Mouse (Mus musculus): ENCODE measurements around the gene Metap1d. TPM values are rescaled to one million over a fixed set of nuclear protein-coding genes. Genes with fewer than 3 reads are reported as not detected.

Gene Metap1d
- polyA plus RNA-seq, 1 experiment = not detected

DNA sequence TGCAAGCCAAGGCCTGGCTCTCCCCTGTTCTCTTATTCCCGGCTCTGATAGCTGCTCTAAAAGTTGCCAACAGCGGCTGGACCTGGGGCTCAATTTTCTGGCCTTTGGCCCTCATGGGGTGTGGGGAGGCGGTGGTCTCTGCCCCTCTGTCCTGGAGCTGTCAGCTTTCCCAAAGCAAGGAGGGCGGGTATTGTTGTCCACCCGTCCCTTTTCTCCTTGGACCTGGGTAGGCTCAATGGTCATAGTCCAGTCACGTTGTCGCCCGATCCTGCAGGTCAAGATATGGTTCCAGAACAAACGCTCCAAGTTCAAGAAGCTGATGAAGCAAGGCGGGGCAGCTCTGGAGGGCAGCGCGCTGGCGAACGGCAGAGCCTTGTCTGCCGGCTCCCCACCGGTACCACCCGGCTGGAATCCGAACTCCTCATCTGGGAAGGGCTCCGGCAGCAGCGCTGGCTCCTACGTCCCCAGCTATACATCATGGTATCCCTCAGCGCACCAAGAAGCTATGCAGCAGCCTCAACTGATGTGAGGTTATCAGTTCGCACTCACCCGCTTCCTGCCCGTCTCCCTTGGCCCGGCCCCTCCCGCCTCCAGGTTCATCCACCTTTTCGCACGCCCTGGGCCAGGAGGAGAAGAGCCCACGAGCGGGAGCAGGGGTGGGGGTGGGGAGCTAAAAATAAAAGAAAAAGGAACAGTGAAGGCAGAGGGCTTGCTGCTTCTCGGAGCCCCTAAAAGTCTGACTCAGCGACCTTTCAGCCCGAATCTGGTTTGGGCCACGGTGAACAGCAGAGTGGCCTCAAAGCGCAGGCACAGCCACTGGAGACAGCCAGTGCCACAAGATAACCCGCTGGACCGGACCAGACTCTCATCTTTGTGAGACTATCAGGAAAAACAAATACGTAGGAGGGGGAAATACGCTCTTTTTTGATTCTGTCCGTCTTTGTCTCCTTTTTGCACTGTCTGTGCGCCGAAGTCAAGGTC lies 79.2 kb downstream of the Metap1d start:
- TF ChIP-seq POLR2A (IDR thresholded peaks at IDR 0.05; ENCODE audit: insufficient read depth, low read depth, low read length) = no peak
- TF ChIP-seq CTCF (IDR thresholded peaks at IDR 0.05; ENCODE audit: insufficient read depth, low read depth, low read length) = no peak
- Histone ChIP-seq H3K4me3 (ENCODE audit: insufficient read depth, low read depth, low read length) (peak overlapping the region; percentile 56), H3K4me1 (ENCODE audit: control insufficient read depth, insufficient read depth, low read length) (peaks cover 5% of the 10 kb centered on the region; the same call in 1 of the 2 replicates), H3K27ac (ENCODE audit: insufficient read depth, low read depth, low read length) (peak overlapping the region; percentile 99)
- WGBS = 2% methylated on average over 43 of the region's 43 CpGs

- peak overlapping the region; percentile 99 for H3K27ac ChIP-seq (ENCODE audit: insufficient read depth, low read depth, low read length)
- 5% methylated on average over 5 of the region's 5 CpGs for WGBS
- peak overlapping the region; percentile 56 for H3K4me3 ChIP-seq (ENCODE audit: insufficient read depth, low read depth, low read length)
- TF ChIP-seq CTCF (IDR thresholded peaks at IDR 0.05; ENCODE audit: insufficient read depth, low read depth, low read length) (no peak), POLR2A (IDR thresholded peaks at IDR 0.05; ENCODE audit: insufficient read depth, low read depth, low read length) (no peak)
- peaks cover 4% of the 10 kb centered on the region; the same call in 1 of the 2 replicates for H3K4me1 ChIP-seq (ENCODE audit: control insufficient read depth, insufficient read depth, low read length)
Observed at GRCm38 (mm10) chr2:71533094-71533493, 80.0 kb downstream of the Metap1d start.

GRCm38 (mm10) chr2:71534242-71535052 lies 81.4 kb downstream of the Metap1d start:
- TF ChIP-seq POLR2A (IDR thresholded peaks at IDR 0.05; ENCODE audit: insufficient read depth, low read depth, low read length) = no peak
- no peak for TF ChIP-seq CTCF (IDR thresholded peaks at IDR 0.05; ENCODE audit: insufficient read depth, low read depth, low read length)
- WGBS = 1% methylated on average over 20 of the region's 20 CpGs
- Histone ChIP-seq H3K27ac (ENCODE audit: insufficient read depth, low read depth, low read length) (peak overlapping the region; percentile 98), H3K4me3 (ENCODE audit: insufficient read depth, low read depth, low read length) (peak overlapping the region; percentile 51), H3K4me1 (ENCODE audit: control insufficient read depth, insufficient read depth, low read length) (peaks cover 13% of the 10 kb centered on the region)

DNA sequence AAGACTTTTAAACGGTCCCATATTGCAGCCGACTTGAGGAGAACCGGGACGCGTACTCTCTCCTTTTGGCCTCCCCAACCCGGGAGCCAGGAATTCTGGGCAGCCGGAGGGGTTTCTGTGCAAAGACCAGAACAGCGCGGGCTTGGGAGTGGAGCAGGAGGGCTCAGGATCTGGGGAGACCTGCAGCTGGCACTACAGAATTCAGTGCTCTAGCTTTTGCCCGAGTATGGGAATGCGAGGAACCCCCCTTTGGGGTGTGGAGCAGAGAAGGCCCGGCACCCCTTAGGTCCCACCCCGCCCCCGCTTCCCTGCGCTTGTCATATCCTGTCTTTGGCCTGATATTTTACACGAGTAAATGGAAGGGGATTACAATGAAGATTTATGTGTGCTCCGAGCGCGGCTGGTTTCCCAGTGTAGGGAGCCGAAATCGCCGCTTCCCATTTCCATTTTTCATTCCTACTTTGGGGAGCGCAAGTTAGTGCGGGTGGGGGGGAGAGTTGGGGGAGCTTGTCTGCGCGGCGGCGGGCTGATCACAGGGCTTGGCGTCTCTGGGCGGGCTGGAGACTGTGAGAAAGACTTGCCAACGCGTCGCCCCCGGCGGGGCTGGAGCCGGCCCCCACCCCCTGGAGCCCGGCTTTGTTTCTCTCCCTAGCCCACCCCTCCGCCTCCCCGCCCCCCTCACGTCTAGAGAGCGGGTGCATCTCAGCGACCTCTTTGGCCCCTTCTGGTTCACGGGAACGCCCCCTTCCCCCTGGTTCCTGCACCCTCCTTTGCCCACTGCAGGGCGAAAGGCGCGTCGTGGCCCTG lies 87.7 kb downstream of the Metap1d start:
- peak overlapping the region; percentile 40 for H3K4me3 ChIP-seq (ENCODE audit: insufficient read depth, low read depth, low read length)
- TF ChIP-seq CTCF (IDR thresholded peaks at IDR 0.05; ENCODE audit: insufficient read depth, low read depth, low read length) = no peak
- TF ChIP-seq POLR2A (IDR thresholded peaks at IDR 0.05; ENCODE audit: insufficient read depth, low read depth, low read length) = no peak
- WGBS = 1% methylated on average over 47 of the region's 48 CpGs
- H3K4me1 ChIP-seq (ENCODE audit: control insufficient read depth, insufficient read depth, low read length) = peaks cover 28% of the 10 kb centered on the region
- H3K27ac ChIP-seq (ENCODE audit: insufficient read depth, low read depth, low read length) = peak overlapping the region; percentile 100

DNA sequence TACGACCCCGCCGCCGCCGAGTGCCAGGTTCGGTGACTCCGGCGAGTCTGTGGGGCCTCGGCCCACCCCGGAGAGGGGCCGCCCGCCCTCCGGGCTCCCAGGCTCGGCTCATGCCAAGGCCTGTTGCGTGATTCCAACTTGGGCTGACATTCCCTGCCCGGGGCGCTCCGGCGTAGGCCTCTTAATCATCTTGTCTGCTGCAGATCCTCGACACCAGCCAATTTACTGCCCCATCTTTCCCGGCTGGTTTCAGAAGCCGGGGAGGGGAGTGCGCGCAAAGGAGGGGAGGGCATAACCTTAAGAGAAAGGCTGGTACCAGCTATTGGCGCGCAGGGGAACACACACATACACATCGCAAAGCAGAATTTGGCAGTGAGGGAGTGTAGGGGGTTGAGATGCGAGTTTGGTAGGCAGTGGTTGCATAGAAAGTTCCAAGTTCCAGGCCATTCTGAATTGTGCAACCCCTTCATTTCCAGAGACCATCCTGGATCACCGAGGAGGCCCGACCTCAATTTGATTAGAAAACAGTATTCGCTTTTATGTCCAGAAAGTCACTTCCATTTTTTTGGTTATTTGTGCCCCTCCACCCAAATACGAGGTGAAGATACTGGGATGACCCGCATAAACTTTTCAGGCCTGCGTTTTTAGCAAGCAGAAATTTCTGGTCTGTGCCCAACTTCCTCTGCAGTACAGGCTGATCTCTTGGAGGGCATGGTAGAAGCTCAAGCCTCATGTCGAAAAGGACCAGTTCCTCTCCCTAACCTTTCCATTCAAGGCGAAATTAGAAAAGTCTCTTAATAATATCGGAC lies 88.5 kb downstream of the Metap1d start:
- TF ChIP-seq POLR2A (IDR thresholded peaks at IDR 0.05; ENCODE audit: insufficient read depth, low read depth, low read length) = no peak
- TF ChIP-seq CTCF (IDR thresholded peaks at IDR 0.05; ENCODE audit: insufficient read depth, low read depth, low read length) = no peak
- Histone ChIP-seq H3K4me1 (ENCODE audit: control insufficient read depth, insufficient read depth, low read length) (peaks cover 28% of the 10 kb centered on the region), H3K4me3 (ENCODE audit: insufficient read depth, low read depth, low read length) (peak overlapping the region; percentile 40), H3K27ac (ENCODE audit: insufficient read depth, low read depth, low read length) (peak overlapping the region; percentile 100)
- 5% methylated on average over 37 of the region's 37 CpGs for WGBS

DNA sequence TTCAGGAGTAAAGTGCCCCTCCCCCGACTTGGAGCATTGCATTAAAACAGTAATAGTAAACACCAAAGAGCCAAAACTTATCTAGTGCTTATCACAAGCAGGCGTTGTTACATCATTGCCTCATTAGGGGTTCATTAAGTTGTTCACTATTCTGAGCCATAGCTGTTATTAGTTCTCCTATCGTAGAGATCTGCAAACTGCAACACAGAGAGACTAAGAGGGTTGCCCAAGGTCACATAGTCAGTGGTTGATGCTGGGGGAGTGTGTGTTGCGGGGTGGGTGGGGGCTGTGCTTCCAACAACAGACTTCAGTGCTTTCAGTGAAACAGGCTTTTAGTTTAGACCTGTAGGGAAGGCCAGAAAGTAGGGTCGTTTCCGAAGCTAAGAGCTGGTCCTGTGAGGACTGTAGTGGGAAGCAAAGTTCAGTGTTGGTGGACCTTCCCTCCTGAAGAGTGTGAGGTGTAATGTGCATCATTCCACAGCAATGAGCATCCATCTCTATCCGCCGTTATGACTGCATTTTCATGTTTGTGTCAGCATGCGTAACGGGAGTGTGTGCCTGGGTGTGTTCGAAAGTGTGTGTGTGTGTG lies 89.2 kb downstream of the Metap1d start:
- TF ChIP-seq POLR2A (IDR thresholded peaks at IDR 0.05; ENCODE audit: insufficient read depth, low read depth, low read length) (no peak), CTCF (IDR thresholded peaks at IDR 0.05; ENCODE audit: insufficient read depth, low read depth, low read length) (no peak)
- WGBS = 9% methylated on average over 11 of the region's 11 CpGs
- H3K27ac ChIP-seq (ENCODE audit: insufficient read depth, low read depth, low read length) = peak overlapping the region; percentile 100
- peak overlapping the region; percentile 56 for H3K4me3 ChIP-seq (ENCODE audit: insufficient read depth, low read depth, low read length)
- peaks cover 30% of the 10 kb centered on the region for H3K4me1 ChIP-seq (ENCODE audit: control insufficient read depth, insufficient read depth, low read length)

GRCm38 (mm10) chr2:71542816-71543301 lies 89.8 kb downstream of the Metap1d start:
- Histone ChIP-seq H3K27ac (ENCODE audit: insufficient read depth, low read depth, low read length) (peak overlapping the region; percentile 100), H3K4me1 (ENCODE audit: control insufficient read depth, insufficient read depth, low read length) (peaks cover 30% of the 10 kb centered on the region), H3K4me3 (ENCODE audit: insufficient read depth, low read depth, low read length) (peak overlapping the region; percentile 56)
- TF ChIP-seq CTCF (IDR thresholded peaks at IDR 0.05; ENCODE audit: insufficient read depth, low read depth, low read length) (no peak), POLR2A (IDR thresholded peaks at IDR 0.05; ENCODE audit: insufficient read depth, low read depth, low read length) (peak; percentile 52)
- 4% methylated on average over 29 of the region's 30 CpGs for WGBS

All from olfactory bulb, adult 2 months (tissue).